Mouse (Mus musculus) G1E (cell line): ENCODE data around the gene Dync1i1.

Source experiments
- CTCF ChIP-seq: IDR thresholded peaks from 2 replicates; pipeline ENCODE4 v1.5.1; 2012; ENCODE audit warnings: low read depth, low read length, inconsistent platforms, mixed read lengths
- GATA1 ChIP-seq: IDR thresholded peaks from 2 replicates; pipeline ENCODE4 v1.6.1; 2012; ENCODE audit warnings: borderline replicate concordance, low read length, inconsistent platforms, mixed read lengths
- GATA2 ChIP-seq: IDR thresholded peaks from 2 replicates; pipeline ENCODE4 v1.6.1; 2012; ENCODE audit warnings: low read depth, low read length, inconsistent platforms, borderline replicate concordance
- POLR2AphosphoS5 ChIP-seq: IDR thresholded peaks from 2 replicates; pipeline ENCODE4 v1.6.1; 2012; ENCODE audit warnings: low read depth, low read length, inconsistent platforms; ENCODE audit not compliant: insufficient replicate concordance
- TAL1 ChIP-seq: conservative IDR thresholded peaks from 2 replicates; pipeline ENCODE4 v1.6.1; 2012; ENCODE audit warnings: low read depth, low read length, inconsistent platforms, mixed read lengths

GRCm38 (mm10) chr6:5794106-5794753 lies 68.8 kb downstream of the Dync1i1 start:
- TF ChIP-seq TAL1 (no peak), POLR2AphosphoS5 (no peak), CTCF (no peak), GATA2 (no peak), GATA1 (no peak)
